ENCODE assay signal across 8 mouse cellular contexts in genomic region chr17:51179195-51179953, GRCm38 (mm10). TPM values are rescaled to one million over a fixed set of nuclear protein-coding genes. Genes with fewer than 3 reads are reported as not detected.
A peak's percentile ranks its signal among the peaks of the same experiment; 100 is the strongest.
DNase-seq lines count a peak whose midpoint lies in the region; ATAC-seq lines count a peak whose summit lies in the region.

TSS of gene Tbc1d5 (minus strand) at chr17:51179352.

- 3% methylated on average over 53 of the region's 54 CpGs for WGBS in forebrain, embryonic 14.5 days
- WGBS in neural tube, embryonic 15.5 days = 2% methylated on average over 52 of the region's 54 CpGs

- DNase-seq in ES-CJ7 (ENCODE audit: low read depth, low spot score) = peak; percentile 74
- DNase-seq in cerebellum, adult 11 months = peak; percentile 95
- peak; percentile 86 for DNase-seq in forebrain, embryonic 14.5 days (ENCODE audit: low spot score)
- DNase-seq in heart, postnatal 14 days = peak; percentile 94
- DNase-seq in layer of hippocampus, adult 11-12 months (ENCODE audit: low spot score) = peak; percentile 94
- peak; percentile 94 for DNase-seq in lung, adult 18-20 months
- peak; percentile 93 for DNase-seq in testis, postnatal 14 days (ENCODE audit: low spot score)

- intact Hi-C loops in heart, postnatal 14 days (cut with DNase I) = loop anchor here (5.0 kb wide), 1 partner anchor 67 kb away; no protein-coding TSS in a partner anchor

- H3K4me1 ChIP-seq in forebrain, embryonic 14.5 days (ENCODE audit: control insufficient read depth, insufficient read depth, low read length) = 0 out of 2 replicates have a peak, but pooled peaks cover 5% of the 10 kb centered on the region
- H3K4me1 ChIP-seq in neural tube, embryonic 15.5 days = peaks cover 8% of the 10 kb centered on the region

- no peaks in the 10 kb centered on the region for H3K27me3 ChIP-seq in forebrain, embryonic 14.5 days (replicated peaks; ENCODE audit: control insufficient read depth, insufficient read depth, low read length)
- H3K27me3 ChIP-seq in neural tube, embryonic 15.5 days (replicated peaks) = no peaks in the 10 kb centered on the region

- H3K9me3 ChIP-seq in forebrain, embryonic 14.5 days (replicated peaks; ENCODE audit: control insufficient read depth, low read length) = no peaks in the 10 kb centered on the region
- no peaks in the 10 kb centered on the region for H3K9me3 ChIP-seq in neural tube, embryonic 15.5 days (replicated peaks)

- H3K27ac ChIP-seq in forebrain, embryonic 14.5 days (ENCODE audit: low read depth, low read length) = peak within 1 kb of the TSS; percentile 98
- H3K27ac ChIP-seq in neural tube, embryonic 15.5 days (replicated peaks) = peak within 1 kb of the TSS; percentile 98

- peak within 1 kb of the TSS; percentile 83 for H3K4me3 ChIP-seq in forebrain, embryonic 14.5 days (ENCODE audit: low read depth, low read length)
- H3K4me3 ChIP-seq in neural tube, embryonic 15.5 days (replicated peaks) = peak within 1 kb of the TSS; percentile 77

- H3K9ac ChIP-seq in forebrain, embryonic 14.5 days (ENCODE audit: low read length) = peak within 1 kb of the TSS; percentile 98
- H3K9ac ChIP-seq in neural tube, embryonic 15.5 days (replicated peaks) = peak within 1 kb of the TSS; percentile 98

- peak; percentile 93 for ATAC-seq in forebrain, embryonic 14.5 days
- peak; percentile 96 for ATAC-seq in neural tube, embryonic 15.5 days (ENCODE audit: low FRiP score)

- H3K36me3 ChIP-seq in forebrain, embryonic 14.5 days (ENCODE audit: control insufficient read depth, insufficient read depth, low read length) = no peaks in the 10 kb centered on the region
- H3K36me3 ChIP-seq in neural tube, embryonic 15.5 days = no peaks in the 10 kb centered on the region

- H3K4me2 ChIP-seq in forebrain, embryonic 14.5 days (ENCODE audit: low read length) = peak within 1 kb of the TSS; percentile 72
- peak within 1 kb of the TSS; percentile 71 for H3K4me2 ChIP-seq in neural tube, embryonic 15.5 days

RNA-seq across cellular contexts. Expression of gene Tbc1d5, which starts in this region (rescaled TPM):
- 4.3 and 5.5 TPM in 2 replicates for polyA plus RNA-seq in forebrain, embryonic 14.5 days (2014; fragmentation: Nextera tagmentation; extraction: Ambion mirVana)
- 10 to 100 TPM; 16.9 to 19.7 TPM for total RNA-seq in heart, postnatal 14 days (2021)
- 8.8 and 9.9 TPM in 2 replicates for polyA plus RNA-seq in neural tube, embryonic 15.5 days (2015; fragmentation: Nextera tagmentation; extraction: Ambion mirVana)

Comparison
In these comparisons a context has a peak if more than half of its experiments do, and no peak if none do; other contexts are left out.
1. Peak in every context shown above with its lines: DNase-seq, ATAC-seq, H3K4me3 ChIP-seq and H3K27ac ChIP-seq.